Mouse (Mus musculus) midbrain, embryonic 12.5 days (tissue): Measurements from ENCODE around the gene Colgalt2. TPM values are rescaled to one million over a fixed set of nuclear protein-coding genes. Genes with fewer than 3 reads are reported as not detected.

Experiments
- ATAC-seq: fragments of 200-750 bp; cut with Nextera tagmentation; 2 replicates; pipeline ENCODE4 v1.8.0; 2017; ENCODE audit warnings: low read depth, moderate TSS enrichment, moderate library complexity; ENCODE audit not compliant: low FRiP score
- H3K27ac ChIP-seq: fragments of 300-500 bp; sonication (generic); replicated peaks from 2 replicates; pipeline ENCODE4 v1.5.1; 2016; ENCODE audit warnings: mild to moderate bottlenecking
- H3K27me3 ChIP-seq: fragments of 300-500 bp; sonication (generic); 2 replicates; pipeline ENCODE4 v1.6.1; 2016; ENCODE audit warnings: mild to moderate bottlenecking
- H3K36me3 ChIP-seq: fragments of 300-500 bp; sonication (generic); 2 replicates; pipeline ENCODE4 v1.6.1; 2016
- H3K4me1 ChIP-seq: fragments of 300-500 bp; sonication (generic); 2 replicates; pipeline ENCODE4 v1.6.1; 2016
- H3K4me2 ChIP-seq: fragments of 300-500 bp; sonication (generic); replicated peaks from 2 replicates; pipeline ENCODE4 v1.6.1; 2016; ENCODE audit warnings: mild to moderate bottlenecking, moderate library complexity
- H3K4me3 ChIP-seq: fragments of 300-500 bp; sonication (generic); 2 replicates; pipeline ENCODE4 v1.5.1; 2016; ENCODE audit warnings: mild to moderate bottlenecking
- H3K9ac ChIP-seq: fragments of 300-500 bp; sonication (generic); replicated peaks from 2 replicates; pipeline ENCODE4 v1.6.1; 2016; ENCODE audit warnings: mild to moderate bottlenecking, moderate library complexity
- H3K9me3 ChIP-seq: fragments of 300-500 bp; sonication (generic); 2 replicates; pipeline ENCODE4 v1.6.1; 2016; ENCODE audit warnings: mild to moderate bottlenecking
- WGBS: fragments of 180-500 bp; shearing (Covaris S2); methylation state at CpG from one replicate; pipeline ENCODE4 v1.1.7; 2016; 5-methylcytosine and 5-hydroxymethylcytosine counted together
- polyA plus RNA-seq: library from polyadenylated mRNA; unstranded; fragments of >200 nt; fragmentation: Nextera tagmentation; extraction: Ambion mirVana; gene quantifications from 2 replicates; pipeline ENCODE4 v1.2.1, GENCODE M21; 2016

Colgalt2 gene
- polyA plus RNA-seq, 1 experiment from 2014 or later, result 1.7 TPM

DNA sequence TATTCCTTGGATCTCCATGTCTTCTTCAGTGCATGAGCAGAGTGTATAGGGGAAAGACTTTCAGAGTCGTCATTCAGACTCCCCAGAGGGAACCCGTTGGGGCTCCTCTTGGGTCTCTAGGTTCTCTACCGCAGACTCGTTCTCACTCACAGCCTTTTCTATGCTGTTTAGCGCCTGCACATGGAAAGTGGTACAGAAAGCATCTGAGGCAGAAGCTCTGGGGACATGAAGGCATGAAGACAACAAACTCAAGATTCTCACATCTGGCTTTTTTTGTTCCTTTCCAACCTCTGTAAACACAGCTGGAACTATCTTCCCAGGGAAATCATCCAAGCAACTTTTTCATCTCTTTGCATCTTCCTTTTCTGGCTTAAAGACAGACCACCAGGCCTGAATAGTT, 106.5 kb downstream of the Colgalt2 start:
- Histone ChIP-seq H3K9me3 (no peaks in the 10 kb centered on the region), H3K27me3 (no peaks in the 10 kb centered on the region), H3K36me3 (no peaks in the 10 kb centered on the region), H3K4me1 (no peaks in the 10 kb centered on the region), H3K27ac (no peak overlapping the region), H3K9ac (no peak overlapping the region), H3K4me3 (no peak overlapping the region), H3K4me2 (no peak overlapping the region)
- no peak for ATAC-seq
- WGBS, result 98% methylated on average over 5 of the region's 5 CpGs

GRCm38 (mm10) chr1:152506726-152507125, 107.1 kb downstream of the Colgalt2 start:
- 94% methylated on average over 7 of the region's 7 CpGs for WGBS
- Histone ChIP-seq H3K27me3 (no peaks in the 10 kb centered on the region), H3K36me3 (no peaks in the 10 kb centered on the region), H3K9me3 (no peaks in the 10 kb centered on the region), H3K4me2 (no peak overlapping the region), H3K27ac (no peak overlapping the region), H3K9ac (no peak overlapping the region), H3K4me1 (no peaks in the 10 kb centered on the region), H3K4me3 (no peak overlapping the region)
- ATAC-seq, result no peak

- no peaks in the 10 kb centered on the region for H3K4me1 ChIP-seq
- no peak overlapping the region for H3K4me2 ChIP-seq
- no peak for ATAC-seq
- H3K4me3 ChIP-seq, result no peak overlapping the region
- H3K9me3 ChIP-seq, result no peaks in the 10 kb centered on the region
- H3K36me3 ChIP-seq, result no peaks in the 10 kb centered on the region
- WGBS, result 92% methylated on average over 11 of the region's 11 CpGs
- H3K27ac ChIP-seq, result no peak overlapping the region
- no peaks in the 10 kb centered on the region for H3K27me3 ChIP-seq
- H3K9ac ChIP-seq, result no peak overlapping the region
Observed at GRCm38 (mm10) chr1:152508481-152509220, 109.0 kb downstream of the Colgalt2 start.

DNA sequence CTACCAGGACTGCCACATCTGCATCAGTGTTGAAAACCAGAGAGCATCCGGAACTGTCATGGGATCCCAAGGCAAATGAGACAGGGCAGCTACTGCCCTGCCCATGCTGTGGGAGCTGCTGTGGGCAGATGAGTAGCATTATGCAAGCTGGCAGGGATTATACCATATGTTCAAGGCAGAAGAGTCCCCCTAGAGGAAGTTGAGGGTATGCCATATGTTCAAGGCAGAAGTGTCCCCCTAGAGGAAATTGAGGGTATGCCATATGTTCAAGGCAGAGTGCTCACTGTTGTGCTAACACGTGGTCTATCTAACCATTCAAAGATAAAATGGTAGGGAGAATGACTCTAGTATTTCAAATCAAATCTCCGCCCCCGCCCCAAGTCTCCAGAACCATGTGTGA, 111.6 kb downstream of the Colgalt2 start:
- Histone ChIP-seq H3K9me3 (no peaks in the 10 kb centered on the region), H3K27me3 (no peaks in the 10 kb centered on the region), H3K36me3 (no peaks in the 10 kb centered on the region), H3K4me2 (no peak overlapping the region), H3K4me3 (no peak overlapping the region), H3K9ac (no peak overlapping the region), H3K27ac (no peak overlapping the region), H3K4me1 (no peaks in the 10 kb centered on the region)
- no peak for ATAC-seq
- 72% methylated on average over 4 of the region's 4 CpGs for WGBS

DNA sequence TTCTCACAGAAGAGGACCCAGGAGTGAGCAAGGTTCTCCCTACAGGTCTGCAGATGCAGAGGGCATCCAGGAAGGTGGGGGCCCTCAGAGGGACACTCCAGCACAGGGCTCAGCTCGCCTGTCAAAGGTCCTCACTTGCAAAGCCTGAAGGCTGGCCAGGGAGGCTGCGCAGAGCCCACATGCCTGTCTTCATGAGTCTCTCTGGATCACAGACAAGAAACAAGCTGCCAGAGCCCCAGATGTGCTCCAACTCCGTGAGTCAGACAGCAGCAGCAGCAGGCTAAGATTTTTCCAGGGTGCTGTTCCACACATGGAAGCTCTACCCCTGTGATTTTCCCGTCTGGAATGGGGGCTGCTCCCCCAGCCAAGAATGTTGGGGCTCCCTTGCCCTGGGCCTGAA, 114.6 kb downstream of the Colgalt2 start:
- Histone ChIP-seq H3K27me3 (no peaks in the 10 kb centered on the region), H3K36me3 (no peaks in the 10 kb centered on the region), H3K9me3 (no peaks in the 10 kb centered on the region), H3K4me3 (no peak overlapping the region), H3K9ac (no peak overlapping the region), H3K4me1 (no peaks in the 10 kb centered on the region), H3K27ac (no peak overlapping the region), H3K4me2 (no peak overlapping the region)
- 72% methylated on average over 4 of the region's 4 CpGs for WGBS
- no peak for ATAC-seq

- Histone ChIP-seq H3K9me3 (no peaks in the 10 kb centered on the region), H3K4me2 (no peak overlapping the region), H3K36me3 (no peaks in the 10 kb centered on the region), H3K27me3 (no peaks in the 10 kb centered on the region), H3K9ac (no peak overlapping the region), H3K4me3 (no peak overlapping the region), H3K27ac (no peak overlapping the region), H3K4me1 (no peaks in the 10 kb centered on the region)
- WGBS, result 88% methylated on average over 4 of the region's 4 CpGs
- ATAC-seq, result no peak
Observed at GRCm38 (mm10) chr1:152517057-152517570, 117.5 kb downstream of the Colgalt2 start.

DNA sequence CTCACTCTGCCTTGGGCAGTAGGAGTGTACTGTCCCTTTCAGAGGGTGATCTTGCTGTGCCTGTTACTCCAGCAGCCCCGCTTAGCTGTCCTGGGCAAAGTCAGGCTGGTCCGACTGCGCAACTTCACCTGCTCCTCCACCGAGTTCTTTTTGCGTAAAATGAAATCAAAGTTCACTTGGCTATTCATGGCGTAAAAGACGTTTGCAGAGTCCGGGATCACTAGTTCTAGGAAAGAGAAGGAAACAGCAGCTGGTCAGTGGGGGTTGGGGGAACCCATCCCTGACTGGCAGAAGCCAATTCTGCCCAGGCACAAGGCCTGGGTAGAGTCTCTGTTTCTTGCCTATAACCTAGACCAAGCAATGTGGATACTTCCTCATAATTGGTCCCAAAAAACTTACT, 119.3 kb downstream of the Colgalt2 start:
- H3K27me3 ChIP-seq, result no peaks in the 10 kb centered on the region
- no peak overlapping the region for H3K9ac ChIP-seq
- no peaks in the 10 kb centered on the region for H3K4me1 ChIP-seq
- H3K27ac ChIP-seq, result no peak overlapping the region
- no peak overlapping the region for H3K4me2 ChIP-seq
- H3K9me3 ChIP-seq, result no peaks in the 10 kb centered on the region
- H3K4me3 ChIP-seq, result no peak overlapping the region
- H3K36me3 ChIP-seq, result no peaks in the 10 kb centered on the region
- 89% methylated on average over 8 of the region's 8 CpGs for WGBS
- ATAC-seq, result no peak

DNA sequence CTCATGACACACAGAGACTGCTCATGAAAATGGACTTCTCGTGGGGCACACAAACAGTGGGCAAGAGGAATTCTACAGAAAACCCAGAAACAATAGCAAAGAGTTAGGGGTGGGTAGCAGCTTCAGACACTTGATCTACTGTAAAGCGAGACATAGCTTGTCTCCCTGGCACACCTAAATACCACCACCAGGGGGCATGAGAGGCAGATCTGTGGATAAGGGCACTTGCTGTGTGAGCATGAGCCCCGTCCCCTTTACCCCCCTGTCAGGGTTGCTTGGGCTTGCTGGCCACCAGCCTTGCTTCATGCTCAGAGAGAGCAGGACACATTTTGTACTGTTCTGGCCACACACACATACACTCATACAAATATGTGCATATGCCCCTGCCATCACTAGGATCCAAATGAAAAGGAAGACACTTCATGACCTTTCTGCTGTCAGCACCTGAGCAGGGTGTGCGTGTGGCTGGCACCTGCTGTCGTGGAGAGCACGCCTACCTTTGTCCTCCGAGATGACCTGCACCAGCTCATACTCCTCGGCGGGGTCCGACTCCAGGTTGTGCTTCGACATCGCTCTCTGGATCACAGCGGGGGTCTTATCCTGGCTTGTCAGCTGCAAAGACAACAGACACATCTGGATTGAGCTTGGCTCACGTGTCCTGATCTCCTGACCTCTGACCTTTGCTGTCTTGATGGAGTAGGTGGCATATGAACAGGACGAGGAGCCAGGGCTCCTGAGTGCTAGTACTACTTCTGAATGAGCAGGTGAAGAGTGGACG, 121.4 kb downstream of the Colgalt2 start:
- WGBS, result 79% methylated on average over 16 of the region's 16 CpGs
- peak; percentile 28; the same call in 1 of the 2 replicates for ATAC-seq
- H3K36me3 ChIP-seq, result no peaks in the 10 kb centered on the region

GRCm38 (mm10) chr1:152522226-152522625, 122.6 kb downstream of the Colgalt2 start:
- no peaks in the 10 kb centered on the region for H3K9me3 ChIP-seq
- no peak for ATAC-seq
- H3K27me3 ChIP-seq, result no peaks in the 10 kb centered on the region
- H3K36me3 ChIP-seq, result no peaks in the 10 kb centered on the region
- no peaks in the 10 kb centered on the region for H3K4me1 ChIP-seq
- no peak overlapping the region for H3K4me3 ChIP-seq
- 0 out of 2 replicates have a peak overlapping the region, but pooled peaks have one; percentile 11 for H3K9ac ChIP-seq
- 94% methylated on average over 3 of the region's 3 CpGs for WGBS
- H3K27ac ChIP-seq, result no peak overlapping the region
- H3K4me2 ChIP-seq, result no peak overlapping the region

More for the DNA sequence above, 121.4 kb downstream of the Colgalt2 start:
- Histone ChIP-seq H3K27me3 (no peaks in the 10 kb centered on the region), H3K4me1 (no peaks in the 10 kb centered on the region), H3K9ac (no peak overlapping the region), H3K4me3 (no peak overlapping the region), H3K9me3 (no peaks in the 10 kb centered on the region), H3K4me2 (no peak overlapping the region), H3K27ac (no peak overlapping the region)

DNA sequence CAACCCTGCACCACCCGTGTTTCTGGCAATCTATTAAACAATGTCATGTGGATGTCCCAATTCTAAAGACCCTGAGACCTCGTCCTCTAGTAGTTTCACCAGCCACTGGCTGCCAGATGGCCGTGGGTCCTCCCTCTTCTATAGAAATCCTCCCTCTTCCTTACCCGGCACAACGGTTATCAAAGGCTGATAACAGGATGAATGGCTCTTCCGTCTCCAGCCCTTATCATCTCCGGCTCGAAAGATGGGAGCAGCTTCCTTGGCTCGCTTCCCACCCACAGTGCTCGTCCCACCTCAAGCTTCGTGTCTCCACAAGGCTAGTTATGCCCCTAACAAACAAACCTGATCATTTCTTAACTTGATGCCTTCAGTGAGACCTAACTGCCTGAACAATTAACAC, 123.7 kb downstream of the Colgalt2 start:
- Histone ChIP-seq H3K9me3 (no peaks in the 10 kb centered on the region), H3K4me2 (no peak overlapping the region), H3K4me1 (no peaks in the 10 kb centered on the region), H3K27me3 (no peaks in the 10 kb centered on the region), H3K27ac (no peak overlapping the region), H3K4me3 (no peak overlapping the region), H3K36me3 (no peaks in the 10 kb centered on the region), H3K9ac (no peak overlapping the region)
- 84% methylated on average over 11 of the region's 11 CpGs for WGBS
- ATAC-seq, result no peak

GRCm38 (mm10) chr1:152524098-152524892, 124.7 kb downstream of the Colgalt2 start:
- H3K36me3 ChIP-seq, result no peaks in the 10 kb centered on the region
- ATAC-seq, result no peak
- WGBS, result 90% methylated on average over 22 of the region's 22 CpGs

More at GRCm38 (mm10) chr1:152524098-152524892, 124.7 kb downstream of the Colgalt2 start:
- Histone ChIP-seq H3K27ac (no peak overlapping the region), H3K27me3 (no peaks in the 10 kb centered on the region), H3K9ac (no peak overlapping the region), H3K4me3 (no peak overlapping the region), H3K4me1 (no peaks in the 10 kb centered on the region), H3K9me3 (no peaks in the 10 kb centered on the region), H3K4me2 (no peak overlapping the region)
